Mouse (Mus musculus) layer of hippocampus, adult 18-20 months (tissue): ENCODE results near the gene Rab6b. TPM values are rescaled to one million over a fixed set of nuclear protein-coding genes. Genes with fewer than 3 reads are reported as not detected.

ENCODE experiments used
- DNase-seq, 2 experiments: peaks; one replicate each; pipeline ENCODE4 v3.0.0; 2022; ENCODE audit warnings: low spot score in 2 of 2
- total RNA-seq, 2 experiments: library from RNA; stranded (reverse); gene quantifications; 2 replicates each; pipeline ENCODE4 v1.2.3; 2021

The Rab6b gene
- total RNA-seq, 2 experiments from 2014 or later = 431 to 437 TPM

DNA sequence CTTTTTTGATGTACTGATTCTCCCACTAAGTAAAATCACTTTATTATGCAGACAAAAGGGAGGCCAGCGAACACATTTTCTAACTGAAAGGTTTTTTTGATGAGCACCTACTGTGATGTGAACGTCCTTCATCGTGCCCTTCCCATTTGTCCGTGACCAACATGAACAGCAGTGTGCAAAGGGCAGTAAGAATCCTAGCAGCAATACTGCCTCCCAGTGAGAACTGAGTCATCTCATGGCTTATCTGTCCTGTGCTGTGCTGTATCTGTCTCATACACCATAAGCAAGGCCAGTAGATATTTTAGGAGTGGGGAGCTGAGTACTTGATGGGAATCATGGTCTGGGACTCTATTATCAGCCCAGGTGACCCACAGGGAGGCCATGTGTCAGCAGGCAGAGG, 76.8 kb downstream of the Rab6b start:
- no peak for DNase-seq

DNA sequence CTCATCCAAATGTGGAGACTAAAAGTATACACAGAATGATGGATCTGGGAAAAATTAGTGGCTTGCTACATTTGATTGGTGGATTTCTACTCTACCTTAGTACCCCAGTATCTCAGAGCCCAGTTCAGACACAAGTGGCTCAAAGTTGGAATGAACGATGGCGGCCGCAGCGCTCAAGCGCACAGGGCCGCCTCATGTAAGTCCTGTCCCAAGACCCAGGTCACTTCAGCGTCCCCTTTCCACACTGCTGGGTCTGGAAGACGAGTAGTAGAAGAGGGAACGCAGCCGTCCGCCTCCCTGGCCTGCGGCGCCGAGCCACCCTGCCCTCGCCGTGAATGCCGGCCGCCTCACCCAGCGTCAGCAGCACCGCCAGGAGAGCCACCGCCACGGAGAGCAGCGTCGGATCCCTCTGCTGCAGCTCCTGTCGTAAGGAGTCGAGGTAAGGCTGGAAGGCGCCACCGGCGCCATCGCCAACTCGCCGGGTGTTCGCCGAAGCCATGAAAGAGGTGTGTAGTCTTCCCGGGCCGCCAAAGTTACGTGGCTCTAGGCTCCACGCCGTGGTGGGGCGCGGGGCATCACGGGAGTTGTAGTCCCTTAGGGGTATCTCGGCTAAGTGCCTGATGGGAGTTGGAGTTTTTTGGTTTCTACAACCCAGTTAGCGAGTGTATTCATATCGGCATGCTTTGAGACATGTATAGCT, 90.1 kb downstream of the Rab6b start, which contains the start of gene Srprb:
Srprb (minus strand) TSS at position 577 of the 700 bp plus-strand sequence.
- DNase-seq = peak; percentile 92 to 96

DNA sequence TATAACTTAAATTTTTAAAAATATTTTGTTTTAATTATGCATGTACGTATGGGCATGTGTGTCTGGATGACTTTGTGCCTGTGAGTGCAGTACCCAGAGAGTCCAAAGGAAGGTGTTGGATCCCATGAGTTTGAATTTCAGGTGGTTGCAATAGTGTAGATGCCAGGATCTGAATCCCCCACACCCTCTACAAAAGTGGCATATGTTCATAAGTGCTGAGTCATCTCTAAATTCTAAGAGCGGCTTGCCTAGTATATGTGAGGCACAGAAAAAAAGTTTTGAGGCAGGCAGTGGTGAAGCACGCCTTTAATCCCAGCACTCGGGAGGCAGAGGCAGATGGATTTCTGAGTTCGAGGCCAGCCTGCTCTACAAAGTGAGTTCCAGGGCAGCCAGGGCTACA, 94.2 kb downstream of the Rab6b start:
- no peak for DNase-seq

DNA sequence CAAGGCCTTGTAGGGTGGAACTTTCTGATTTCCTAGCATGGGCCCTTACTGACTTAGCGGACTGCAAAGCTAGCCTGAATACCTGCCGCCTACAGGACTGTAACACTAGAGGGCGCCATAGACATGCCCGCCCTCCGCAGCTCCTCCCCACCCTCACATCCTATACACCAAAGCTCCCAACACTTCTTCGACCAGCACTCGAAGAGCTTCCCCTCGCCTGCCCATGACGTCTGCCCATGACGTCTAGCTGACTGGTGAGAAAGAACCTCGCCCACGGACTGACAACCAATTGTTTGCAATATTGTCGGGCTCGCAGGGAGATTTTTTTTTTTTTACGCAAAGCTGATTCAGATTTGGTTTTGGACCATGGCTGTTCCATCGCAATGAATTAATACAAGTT, 96.3 kb downstream of the Rab6b start:
- DNase-seq = peak; percentile 39 to 76

DNA sequence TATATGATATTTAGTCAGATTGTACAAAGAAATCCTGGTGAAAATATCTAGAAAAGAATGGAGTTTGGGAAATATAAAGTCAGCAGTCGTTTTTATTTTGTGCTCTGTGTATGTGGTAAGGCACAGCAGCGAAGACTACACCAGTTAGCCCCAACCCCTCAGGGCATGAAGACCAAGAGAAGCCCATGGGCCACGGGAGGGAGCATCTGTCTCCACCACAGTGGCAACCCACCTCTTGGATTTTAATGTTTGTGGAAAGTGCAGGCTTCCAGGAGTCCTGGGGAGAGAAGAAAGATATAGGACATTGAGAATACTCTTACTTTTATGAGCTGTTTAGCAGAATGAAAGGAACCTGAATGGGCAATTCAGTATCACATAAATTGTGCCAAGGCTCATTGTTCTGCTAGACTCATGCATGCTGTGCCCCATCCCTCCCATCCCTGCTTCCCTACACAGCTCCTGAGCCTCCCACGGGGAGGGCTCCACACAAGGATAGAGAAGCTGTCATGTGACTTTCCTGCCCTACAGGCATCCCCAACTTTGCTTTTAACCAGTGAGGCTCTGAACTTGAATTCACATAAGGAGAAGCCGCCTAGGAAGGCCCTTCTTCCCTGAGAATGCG, 97.3 kb downstream of the Rab6b start:
- DNase-seq = no peak

DNA sequence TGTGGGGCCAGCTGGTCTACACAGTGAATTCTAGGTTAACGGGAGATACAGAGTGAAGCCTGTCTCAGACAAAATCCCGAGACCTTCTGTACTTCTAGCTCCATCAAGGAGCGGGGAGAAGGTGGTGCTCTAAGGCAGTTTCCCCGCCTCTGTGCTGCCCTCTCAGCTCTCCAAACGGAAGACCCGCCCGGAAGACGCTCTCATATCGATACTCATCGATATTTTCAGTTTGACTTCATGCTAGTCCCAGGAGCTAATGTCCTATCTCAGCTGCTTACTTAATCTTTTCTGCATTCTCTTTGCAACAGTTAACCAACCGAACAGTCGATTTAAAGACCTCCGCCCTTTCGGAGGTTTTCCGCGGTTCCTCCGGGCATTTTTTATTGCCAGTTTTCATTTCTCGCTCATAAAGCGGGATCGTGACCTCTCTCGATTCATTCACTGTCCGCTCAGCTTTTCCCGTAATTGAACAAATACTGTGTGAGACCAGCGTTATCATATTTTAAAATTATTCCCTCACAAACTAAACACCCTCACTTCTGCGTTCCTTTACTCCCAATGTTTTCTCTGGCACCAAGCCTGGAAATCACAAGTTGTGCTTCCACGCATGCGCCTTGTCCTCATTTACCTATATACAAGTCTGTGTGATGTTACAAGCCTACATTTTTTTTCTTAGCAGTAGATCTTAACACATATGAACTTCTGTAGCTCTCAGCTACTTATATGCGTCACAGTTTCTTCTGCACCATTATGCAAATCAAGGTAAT, 101.2 kb downstream of the Rab6b start:
- DNase-seq = no peak

DNA sequence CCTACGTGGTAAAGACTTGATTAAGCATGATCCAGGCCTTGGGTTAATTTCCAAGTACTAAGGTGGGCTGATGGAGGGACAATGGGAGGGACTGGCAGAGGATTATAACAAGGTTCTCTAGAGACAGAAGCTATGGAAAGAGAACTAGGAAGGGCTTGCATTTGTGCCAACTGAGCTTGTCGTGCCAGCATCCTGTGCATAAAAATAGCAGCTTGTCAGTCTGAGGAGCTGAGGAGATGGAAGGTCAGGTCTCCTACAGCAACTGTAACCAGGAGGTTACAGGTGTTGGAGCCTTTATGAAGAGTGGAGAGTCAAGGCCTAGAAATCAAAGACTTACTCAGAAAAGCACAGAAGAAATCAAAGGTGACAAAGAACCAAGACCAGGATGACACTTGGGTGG, 102.0 kb downstream of the Rab6b start:
- no peak for DNase-seq

DNA sequence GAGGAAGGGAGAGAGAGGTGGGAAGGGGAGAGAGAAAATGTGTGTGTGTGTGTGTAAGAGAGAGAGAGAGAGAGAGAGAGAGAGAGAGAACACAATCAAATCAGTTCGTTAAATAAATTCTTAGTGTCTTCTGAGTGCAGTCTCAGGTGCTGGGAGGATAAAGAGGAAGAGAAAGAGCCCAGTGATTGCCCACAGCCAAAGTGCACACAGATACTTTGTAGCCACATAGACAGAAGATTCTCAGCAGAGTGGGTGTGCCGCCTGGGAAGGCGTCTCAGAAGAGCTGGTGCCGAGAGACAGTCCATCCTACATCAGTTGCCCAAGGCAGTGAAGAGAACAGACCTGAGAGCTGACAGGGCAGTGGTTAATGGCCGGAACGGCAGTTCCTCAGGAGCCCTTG, 102.7 kb downstream of the Rab6b start:
- no peak for DNase-seq

DNA sequence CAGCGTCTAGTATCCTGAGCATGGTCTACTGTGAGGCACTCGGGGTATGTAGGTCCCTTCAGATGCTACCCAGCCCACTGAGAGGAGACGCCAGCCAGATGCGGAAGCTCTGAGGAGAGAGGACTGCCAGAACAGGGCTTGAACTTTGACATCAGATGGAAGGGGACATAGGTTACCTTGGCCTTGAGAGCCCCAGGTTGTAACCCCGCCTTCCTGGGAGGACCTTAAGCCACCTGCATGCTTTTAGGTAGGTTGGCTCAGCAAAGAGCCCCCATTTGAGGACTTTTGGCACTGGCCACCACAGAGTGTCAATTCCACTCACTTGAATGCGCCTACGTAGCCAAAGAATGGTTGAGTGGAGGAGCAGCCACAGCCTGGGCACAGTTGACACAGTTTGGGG, 113.1 kb downstream of the Rab6b start:
- no peak for DNase-seq

DNA sequence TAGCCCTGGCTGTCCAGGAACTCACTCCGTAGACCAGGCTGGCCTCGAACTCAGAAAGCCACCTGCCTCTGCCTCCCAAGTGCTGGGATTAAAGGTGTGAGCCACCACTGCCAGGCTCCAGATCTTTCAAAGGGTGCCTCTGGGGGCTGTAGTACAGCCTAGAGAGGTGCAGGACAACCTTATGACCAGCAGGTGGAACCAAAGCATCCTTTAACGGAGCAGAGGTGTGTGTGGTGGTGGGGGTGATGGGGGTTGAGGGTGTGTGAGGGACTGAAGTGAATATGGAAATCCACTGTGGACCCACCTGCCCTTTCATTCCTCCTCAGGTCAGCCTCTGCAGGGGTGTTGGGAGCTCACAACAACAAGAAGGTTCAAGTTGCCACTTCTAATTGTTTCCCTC, 113.9 kb downstream of the Rab6b start:
- no peak for DNase-seq

DNA sequence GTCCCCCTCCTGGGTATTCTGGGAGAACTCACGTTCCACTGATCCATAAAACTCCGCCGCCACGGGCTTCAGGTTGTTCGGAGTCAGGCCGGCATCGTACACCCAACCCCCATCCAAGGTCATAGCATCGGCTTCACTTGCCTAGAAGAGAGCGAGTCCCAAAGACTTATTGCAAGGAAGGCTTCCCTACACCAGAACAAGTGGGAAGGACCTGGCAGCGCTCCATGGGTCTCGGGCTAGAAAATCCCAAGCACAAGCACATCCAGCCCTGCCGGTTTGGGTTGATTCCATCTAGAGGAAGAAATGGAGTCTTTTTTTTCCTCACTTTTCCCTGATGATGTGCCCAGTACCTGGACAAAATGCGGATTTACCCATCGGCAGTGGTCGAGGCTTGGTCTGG, 115.2 kb downstream of the Rab6b start:
- no peak for DNase-seq

DNA sequence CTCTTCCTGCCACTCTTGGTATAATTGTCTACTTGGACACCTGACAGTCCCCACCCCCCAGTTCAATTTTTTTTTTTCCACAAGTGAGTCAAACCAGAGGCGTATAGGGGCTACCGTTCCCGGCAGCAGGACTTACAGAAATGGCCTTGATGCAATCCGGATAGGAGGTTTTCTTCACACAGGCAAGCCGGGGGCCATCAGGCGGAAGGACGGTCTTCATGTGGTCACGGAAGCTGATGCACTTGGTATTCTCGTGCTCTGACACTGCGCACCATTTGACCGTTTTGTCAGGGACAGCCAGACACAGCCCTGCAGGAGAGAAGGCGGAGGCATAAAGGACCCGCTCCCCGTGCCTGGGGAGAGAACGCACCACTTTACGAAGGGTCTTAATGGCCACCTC, 116.2 kb downstream of the Rab6b start:
- no peak for DNase-seq

DNA sequence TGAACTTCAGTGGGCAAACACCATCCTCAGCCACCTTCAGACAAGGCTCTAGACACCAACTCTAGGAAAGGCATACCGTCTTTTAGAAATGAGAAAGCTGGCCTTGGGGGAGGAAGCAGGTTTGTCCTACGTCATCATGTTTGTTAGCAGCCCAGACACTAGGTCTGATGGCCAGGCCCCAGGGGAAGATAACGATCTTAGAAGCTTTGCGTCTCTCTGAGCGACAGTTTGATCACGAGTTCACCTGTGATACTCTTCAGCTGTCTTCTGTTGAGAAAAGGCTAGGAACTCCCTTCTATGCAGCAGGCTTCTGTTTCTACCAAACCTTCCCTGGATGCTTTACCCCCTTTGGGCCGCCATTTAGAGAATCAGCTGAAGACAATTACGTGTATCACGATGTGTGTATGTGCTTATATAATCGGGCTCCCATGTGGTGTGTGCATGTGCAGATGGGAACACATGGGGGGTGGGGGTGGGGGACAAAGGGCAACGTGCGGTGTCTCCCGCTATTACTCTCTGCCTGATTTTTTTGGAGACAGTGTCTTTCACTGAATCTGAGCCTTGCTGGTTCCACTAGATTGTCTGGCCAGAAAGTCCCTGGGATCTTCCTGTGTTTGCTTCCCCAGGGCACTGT, 116.9 kb downstream of the Rab6b start:
- DNase-seq = no peak

DNA sequence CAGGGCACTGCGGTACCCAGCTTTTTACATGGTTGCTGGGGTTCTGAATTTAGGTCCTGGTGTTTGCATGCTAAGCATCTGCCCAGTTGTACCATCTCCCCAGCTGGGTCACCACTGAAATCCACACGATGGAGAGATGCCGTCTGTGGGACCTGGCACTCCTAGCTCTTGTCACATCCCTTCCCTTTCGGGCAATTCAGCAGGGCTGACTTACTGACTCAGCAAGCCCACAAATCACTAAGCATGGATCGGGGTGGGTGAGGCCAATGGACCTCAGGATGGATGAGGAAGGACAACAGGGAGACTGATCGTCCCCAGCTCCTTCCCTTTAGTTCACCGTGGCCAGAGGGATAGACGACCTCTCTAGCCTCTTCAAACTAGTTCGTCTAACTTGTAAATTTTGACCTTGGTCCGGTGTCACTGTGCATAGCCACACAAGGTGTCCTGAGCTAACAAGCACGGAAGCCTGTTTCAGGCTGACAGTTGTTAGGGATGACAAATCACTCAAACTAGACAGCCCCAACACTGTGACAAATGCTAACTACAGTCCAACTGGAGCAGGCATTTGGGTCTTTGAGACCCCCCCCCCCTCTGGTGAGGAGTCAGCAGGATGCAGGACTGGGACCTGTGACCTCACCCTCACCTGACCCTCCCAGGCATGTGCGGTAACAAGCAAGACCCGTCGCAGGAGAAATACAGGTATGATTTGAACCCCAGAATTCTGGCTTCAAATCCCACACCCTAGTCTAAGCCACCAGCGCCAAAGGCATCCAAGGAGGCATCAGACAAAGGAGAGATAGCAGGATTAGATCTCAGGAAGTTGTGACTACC, 117.7 kb downstream of the Rab6b start:
- DNase-seq = no peak

DNA sequence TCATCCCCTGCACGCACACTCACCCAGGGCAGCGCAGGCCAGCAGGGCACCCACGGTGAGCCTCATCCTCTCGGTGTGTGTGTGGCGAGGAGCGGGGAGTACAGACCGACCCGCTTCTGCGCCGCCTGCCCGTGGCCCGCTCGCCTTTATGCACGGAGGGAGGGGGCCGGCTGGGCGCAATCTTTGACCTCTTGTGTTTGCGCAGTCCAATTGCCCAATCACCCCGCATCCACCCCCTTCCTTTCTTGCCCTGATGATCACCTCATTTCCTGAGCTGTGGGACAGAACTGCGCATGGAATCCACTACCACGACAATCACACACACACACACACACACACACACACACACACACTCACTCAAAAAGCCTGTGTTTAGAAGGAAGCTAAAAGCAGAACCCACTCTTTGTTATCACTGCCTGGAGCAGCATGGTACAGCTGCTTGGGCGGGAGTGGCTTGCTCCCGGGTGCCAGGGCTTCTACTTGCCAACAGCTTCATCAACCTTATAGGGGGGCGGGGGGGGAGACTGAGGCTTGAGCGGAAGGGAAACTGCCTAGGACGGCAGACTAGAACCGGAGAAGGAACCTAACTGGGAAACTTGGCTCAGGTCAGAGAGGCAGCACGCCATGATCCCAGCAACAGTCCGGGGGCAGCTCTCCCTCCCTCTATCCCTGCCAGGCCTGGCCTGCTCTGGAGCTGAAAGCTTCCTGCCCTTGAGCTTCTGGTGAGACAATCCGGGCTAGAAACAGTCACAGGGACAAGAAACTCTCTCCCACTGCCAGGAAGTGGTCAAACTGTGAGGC, 118.8 kb downstream of the Rab6b start, which contains the start of the genes Gm20425 and Trf:
Gm20425 (minus strand) TSS at position 157 of the 801 bp plus-strand sequence.
Trf (minus strand) TSS at position 294 of the 801 bp plus-strand sequence.
- DNase-seq = peak; percentile 47 to 77

DNA sequence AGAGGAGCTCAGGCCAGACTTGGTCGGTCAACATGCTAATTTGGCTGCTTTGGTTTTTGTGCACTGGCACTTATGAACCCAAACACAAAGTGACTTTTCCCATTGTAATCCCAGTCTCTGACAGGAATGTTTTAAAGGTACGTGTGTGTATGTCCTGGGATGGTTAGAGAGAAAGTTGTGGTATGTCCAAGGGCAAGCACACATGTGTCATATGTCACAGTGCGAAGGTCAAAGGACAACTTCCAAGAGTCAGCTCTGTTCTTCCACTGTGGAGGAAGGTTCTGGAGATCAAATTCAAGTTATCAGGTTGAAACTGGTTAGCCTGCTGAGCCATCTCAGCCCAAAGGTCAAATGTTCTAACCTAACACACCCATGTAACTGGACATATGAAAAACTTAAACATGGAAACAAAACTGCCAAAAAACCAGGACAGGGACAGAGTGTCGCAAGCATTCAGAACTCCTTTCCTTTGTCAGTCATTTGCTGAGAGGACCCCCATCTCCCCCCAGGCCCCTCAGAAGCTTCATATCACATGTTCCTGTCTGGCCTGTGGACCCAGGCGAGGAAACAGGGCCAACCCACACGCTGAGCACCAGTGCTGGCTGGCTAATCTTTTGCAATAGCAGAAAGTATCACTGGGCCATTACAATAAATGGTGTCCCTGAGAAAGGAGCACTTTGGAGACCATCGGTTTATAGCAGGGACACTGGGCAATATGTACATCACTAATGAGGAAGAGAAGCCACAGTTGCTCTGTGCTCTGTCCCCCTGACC, 120.8 kb downstream of the Rab6b start:
- no peak for DNase-seq

DNA sequence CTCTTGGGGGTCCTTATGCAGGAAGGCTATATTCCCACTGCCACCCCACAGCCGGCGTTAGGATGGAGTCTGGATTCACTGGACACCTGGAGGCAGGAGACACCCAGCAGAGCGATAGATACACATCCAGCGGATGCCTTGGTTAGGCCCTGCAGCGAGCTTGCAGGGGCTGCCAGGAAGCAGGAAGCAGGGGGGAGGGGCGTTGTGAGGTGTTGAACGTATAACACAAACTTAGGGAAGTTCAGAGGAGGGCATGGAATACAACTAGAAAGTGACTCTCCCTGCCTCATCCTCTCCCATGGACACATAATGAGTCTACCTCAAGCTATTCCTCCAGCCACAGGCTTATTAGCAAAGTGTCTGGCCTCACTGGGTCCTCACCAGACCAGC, 121.4 kb downstream of the Rab6b start:
- DNase-seq = no peak

DNA sequence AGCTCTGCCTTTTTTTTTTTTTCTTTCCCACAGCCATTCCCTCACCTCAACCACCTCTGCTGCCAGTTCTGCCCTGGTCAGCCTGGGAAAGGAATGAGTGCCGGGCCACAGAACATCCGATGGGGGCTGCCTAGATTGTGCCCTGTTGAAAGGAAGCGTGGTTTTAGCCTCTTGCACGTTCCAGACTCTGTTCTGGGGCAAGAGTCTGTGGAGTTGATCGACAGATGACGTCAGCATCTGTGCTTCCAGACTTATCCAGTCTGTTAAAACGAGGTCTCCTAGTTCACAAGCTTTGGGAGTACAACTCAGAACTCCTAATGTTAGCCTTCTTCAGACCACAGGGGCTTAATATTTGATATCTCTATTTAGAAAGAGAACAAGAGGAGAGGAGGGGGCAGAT, 122.5 kb downstream of the Rab6b start:
- DNase-seq = no peak

DNA sequence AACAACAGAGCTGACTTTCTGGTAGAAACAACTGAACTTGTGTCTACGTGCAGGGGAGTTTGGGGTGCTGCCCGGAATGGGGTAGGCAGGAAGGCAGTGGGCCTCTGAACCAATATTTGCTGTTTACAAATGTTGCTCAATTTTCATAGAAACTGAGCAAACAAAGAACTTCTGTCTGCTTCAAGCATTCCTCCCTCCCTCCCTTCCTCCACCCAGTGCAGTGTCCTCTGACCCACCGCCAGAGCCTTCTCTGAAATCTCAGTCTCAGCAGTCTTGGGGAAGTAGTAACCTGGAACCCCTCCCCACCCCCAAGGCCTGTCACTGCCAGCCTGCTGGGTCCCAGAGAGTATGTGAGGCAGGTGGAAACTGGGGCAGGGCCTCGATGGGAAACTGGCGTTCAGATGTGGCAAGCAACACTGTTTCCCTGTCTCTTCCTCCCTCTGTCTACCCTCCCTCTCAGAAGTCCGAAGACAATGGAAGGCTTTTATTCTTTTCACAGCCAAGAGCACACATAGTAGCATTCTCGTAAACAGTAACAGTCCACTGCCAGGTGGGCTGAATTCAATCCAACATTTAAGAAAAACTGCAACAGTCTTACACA, 123.1 kb downstream of the Rab6b start:
- DNase-seq = peak in 1 of 2 experiments; percentile 38
